Mouse (Mus musculus): Measurements from ENCODE around the gene Rnasek.

DNA sequence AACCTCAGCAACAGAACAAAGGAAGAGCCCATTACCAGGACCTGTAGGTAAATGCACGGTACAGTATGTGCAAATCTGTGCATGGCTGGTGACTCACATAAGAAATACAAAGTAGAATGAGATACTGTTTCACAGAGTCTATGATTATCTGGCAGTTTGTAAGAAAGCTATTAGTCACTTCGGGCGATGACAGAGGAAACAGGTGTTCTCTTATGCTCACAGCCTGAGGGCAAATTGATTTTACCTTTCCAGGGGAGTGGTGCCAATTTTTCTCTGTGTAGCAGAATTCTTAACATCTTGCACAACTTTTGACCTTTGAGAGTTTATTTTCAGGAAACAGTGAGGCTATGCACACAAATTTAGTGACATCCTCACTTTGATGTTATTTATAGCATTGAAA lies 45.1 kb upstream of the Rnasek start:
- no peak for TF ChIP-seq CTCF (IDR thresholded peaks at IDR 0.05; ENCODE audit: borderline replicate concordance, extremely low read depth, insufficient read depth, insufficient read length)
- no peak for TF ChIP-seq POLR2A (IDR thresholded peaks at IDR 0.05; ENCODE audit: borderline replicate concordance, extremely low read depth, insufficient read depth, insufficient read length, poor library complexity, severe bottlenecking)
